Mouse (Mus musculus): ENCODE data around the gene Lmod1. TPM values are rescaled to one million over a fixed set of nuclear protein-coding genes. Genes with fewer than 3 reads are reported as not detected.
"Not testable (repeated sequence)": the region's sequence is repeated elsewhere in the genome, so short reads cannot be mapped to it uniquely, and the experiment has no call there.

Lmod1 gene
- total RNA-seq, 2 experiments from 2014 or later, result 0.70 to 0.91 TPM

DNA sequence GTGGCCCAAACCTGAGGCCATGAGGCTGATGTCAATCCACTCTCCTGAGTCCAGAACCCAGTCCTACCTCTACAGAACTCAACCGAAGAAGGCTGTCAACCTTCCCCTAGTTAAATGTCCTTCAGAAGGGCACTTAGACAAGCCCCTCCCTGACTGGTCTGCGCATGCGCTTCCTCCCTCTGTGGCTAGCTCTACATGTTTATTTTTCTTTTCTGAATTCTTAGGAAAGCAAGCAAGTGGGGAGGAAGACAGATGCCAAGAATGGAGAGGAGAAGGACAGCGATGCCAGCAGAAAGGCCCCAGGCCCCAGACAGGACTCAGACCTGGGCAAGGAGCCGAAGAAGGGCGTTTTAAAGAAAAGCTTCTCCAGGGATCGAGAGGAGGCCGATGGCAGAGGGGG lies 38.8 kb downstream of the Lmod1 start:
- no peak for DNase-seq

DNA sequence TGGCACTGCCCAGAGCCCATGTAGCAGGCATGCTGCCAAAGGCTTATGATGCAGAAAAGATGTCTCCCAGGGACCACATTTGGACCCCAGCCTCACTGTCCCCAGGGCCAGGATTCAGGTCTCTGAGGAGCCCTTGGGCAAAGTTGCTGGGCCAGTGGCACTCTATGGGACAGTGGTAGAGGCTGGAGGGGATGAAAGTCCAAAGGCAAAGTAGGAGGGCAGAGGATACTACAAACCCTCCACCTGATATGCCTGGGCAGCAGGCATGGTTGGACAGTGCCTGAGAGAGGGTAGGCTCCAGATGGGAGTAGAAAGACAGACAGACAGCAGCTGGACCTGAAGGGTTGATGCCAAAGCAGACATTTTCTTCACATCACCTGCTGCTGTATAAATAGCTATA lies 41.8 kb downstream of the Lmod1 start:
- no peak for DNase-seq

DNA sequence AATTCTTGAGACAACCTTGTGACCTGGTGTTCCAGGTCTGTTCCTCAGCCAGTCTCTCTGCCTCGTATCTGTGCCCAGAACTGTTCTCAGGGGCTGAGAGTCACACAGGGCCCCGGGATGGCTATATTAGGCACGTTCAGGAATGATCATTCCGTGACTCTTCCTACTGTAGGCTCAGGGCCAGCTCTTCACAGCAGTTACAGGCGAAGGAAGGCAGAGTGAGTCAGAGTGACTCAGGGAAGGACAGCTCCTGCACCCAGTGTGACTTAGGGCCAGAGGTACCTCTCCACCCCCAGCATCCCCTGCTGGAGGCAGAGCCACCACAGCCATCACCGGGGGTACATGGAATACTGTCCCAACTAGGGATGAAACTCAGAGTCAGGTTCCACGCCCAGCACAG lies 42.4 kb downstream of the Lmod1 start:
- no peak for DNase-seq

DNA sequence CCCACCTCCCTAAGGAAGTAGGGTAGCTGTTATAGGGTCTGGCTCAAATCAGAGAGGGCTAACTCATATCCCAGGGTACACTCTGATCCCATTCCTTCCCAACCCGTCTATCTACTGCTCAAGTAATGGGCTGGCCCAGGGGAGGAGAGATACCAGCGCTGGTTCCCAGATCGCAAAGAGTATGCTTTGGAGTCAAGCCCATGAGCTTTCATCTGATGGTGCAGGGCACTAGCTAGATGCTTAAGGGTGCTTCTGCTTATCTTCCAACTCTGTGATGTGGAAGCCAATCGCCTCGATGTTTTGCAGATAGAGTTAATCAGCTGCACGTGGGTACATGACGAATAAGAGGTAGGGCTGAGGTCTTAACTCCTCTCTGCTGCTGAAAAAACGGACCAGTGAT lies 43.0 kb downstream of the Lmod1 start:
- no peak for DNase-seq

DNA sequence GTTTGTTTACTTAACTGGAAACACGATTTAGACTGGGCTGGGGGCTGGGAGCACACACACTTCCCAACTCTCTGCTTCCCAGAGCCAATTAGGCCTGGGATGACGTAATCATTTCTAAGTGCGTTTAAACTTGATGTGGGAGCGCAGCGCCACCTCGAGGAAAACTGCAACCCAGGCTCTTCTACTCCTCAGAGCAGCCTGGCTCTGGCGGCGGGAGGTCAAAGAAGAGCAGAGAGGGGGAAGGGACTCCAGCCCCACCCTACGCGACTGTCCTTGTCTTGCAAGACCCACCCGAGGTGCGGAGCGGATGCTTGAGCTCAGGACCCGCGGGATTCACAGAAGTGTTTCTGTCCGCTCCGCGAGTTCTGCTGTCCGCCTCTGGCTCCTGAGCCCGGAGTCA lies 43.6 kb downstream of the Lmod1 start:
- DNase-seq, result peak; percentile 88

DNA sequence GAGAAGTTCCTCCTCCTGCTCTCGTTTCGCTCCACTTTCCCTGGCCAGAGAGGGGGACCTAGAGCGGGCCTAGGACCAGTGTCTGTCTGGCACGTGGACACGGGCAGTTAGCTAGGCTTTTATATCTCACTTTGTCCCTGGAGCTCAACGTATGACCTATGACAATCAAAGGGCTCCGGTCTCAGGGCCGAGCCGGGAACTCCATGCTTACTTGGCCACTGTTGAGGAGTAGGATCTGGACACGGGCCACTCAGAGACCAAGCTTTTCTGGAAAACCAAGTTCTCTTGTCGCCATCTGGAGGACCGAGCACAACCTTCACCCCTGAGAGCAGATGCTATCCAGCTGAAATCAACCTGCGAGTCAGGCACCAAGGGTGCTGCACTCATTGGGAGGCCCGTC lies 44.4 kb downstream of the Lmod1 start:
- DNase-seq, result peak in 1 of 2 experiments; percentile 59

DNA sequence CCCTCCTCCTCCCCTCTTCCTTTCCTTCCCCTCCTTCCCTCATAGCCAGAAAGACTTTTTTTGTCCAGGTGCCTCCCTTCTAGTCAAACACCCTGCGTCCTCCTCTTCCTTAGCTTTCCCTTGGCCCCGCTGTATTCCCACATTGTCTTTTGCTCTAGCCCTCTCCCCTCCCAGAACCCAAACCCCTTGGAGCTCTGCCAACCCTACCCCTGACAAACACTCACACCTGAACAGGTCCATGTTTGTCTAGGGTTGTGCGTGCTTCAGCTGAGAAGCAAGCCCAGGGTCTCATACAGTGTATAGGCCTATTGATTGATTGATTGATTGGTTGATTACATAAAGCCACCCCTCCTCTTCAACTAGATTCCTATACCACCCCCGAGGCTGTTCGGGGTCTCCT lies 44.8 kb downstream of the Lmod1 start:
- DNase-seq, result no peak

DNA sequence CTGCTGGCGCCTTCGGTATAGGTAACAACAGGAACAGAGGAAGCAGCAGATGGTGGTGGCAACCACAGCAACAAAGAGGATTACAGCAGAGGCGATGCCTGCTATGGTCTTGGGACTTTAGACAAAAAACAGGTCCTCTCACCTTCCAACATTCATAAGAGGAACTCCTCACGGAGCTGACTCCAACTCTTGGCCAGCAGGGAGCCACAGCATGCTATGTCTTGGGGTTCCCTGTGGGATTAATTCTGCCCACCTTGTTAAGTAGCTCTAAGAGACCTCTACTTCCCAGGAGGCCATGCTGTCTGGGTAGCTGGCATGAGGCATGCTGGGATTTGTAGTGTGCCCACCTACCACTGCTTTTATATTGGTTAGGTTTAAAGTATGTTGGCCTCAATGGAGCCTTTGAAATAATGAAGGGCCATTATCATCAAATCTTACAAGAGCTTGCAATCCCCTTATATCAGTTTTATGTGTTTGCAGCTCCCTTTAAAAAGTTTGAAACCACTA lies 48.6 kb downstream of the Lmod1 start:
- no peak for DNase-seq

DNA sequence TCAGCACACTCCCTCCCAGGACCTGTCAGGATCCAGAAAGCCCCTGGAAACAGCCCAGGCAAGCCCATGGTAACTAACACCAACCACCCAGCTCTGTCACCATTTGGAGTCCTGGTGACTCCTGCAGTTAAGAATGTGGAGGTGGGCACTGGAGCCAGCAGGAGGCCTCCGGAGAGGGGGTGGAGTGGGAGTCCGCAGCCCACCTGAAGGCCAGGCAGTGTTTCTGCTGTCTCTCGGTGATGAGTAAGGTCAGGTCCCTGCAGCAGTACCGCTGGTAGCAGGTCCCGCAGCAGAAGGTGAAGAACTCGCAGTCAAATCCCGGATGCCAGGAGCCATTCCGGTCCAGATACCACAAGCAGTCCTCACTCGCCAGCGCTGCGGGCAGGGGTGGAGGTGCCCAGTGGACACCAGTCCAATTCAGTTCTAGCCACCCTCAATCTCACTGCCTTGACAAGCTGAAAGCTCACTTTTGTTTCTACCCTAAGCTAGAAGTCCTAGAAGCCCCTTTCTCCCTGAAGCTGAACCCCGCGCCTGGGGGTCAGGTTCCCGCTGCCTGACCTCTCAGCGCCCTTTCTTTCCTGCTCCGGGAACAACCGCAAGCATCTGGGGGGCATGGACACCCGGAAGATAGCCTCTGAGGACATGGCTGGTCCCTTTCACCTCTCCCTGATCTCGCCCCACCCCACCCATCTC lies 49.7 kb downstream of the Lmod1 start:
- DNase-seq, result no peak

DNA sequence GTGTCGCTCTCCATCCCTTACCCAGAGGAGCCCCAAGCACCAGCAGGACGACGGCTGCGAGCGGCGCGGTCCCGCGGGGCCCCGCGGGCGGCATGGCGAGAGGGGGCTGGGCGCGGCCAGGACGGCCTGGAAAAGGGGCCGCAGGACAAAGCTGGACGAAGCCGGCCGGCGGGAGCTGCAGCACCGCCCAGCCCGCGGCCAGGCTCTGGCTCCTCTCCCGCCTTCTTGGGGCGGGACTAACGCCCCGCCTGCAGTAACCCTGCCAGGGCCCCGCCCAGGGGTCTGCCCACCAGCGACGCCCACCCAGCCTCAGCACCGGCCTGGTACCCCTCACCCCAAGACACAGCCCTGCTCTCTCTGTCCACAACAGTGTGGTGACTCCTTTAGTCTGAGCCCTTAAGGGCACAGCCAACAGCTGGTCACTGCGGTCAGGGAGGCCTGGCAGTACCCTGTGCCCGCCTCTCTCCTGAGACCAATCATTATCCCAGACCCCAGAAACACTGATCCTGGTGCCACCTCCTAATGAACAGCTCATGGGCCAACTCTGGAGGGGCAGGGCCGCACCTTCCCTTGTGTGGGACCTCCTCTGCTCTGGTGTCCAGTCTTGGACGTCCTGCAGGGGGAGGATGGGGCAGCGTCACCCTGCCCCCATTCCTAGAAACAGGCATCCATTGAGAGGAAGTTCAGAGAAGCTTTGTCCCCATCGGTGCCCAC lies 50.4 kb downstream of the Lmod1 start, which contains the start of gene Shisa4:
Gene Shisa4, minus strand, starts transcription at position 370 of the 714 bp plus-strand sequence.
- peak; percentile 82 to 85 for DNase-seq

DNA sequence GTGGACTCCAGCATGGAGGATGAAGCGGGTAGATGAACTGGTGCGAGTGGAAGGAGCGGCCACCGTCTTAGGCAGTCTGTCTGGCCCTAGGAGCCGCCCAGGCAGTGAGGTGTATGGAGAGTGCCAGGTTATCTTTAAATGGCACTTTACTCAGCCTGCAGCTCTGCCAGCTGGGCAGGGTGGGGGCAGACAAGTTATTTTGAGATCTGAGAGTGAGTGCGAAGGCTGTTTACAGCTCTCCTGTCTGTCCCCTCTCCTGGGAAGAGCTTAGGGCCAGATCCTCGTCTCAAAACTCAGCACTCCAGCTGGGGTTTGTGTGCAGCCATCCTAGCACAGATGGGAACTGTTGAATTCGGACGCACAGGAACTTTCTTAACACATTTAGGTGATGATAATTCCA lies 54.0 kb downstream of the Lmod1 start:
- no peak for DNase-seq

DNA sequence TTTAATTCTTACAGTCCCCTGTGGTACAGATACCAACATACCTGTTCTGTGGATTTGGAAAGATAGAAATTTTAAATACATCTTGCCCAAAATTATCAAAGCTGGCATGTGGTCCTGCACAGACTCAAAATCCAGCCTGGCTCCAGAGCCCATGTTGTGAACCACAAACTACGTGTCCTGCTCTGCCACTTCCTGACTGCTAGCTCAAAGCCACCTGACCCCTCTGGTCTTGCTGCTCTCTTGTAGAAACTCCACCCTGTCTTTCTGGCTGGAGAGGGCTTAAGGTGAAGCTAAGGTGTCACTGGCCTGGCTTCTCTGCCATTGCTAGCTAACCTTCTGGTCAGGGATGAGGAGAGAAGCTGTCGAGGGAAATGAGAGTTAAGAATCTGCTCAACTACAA lies 54.4 kb downstream of the Lmod1 start:
- no peak for DNase-seq

DNA sequence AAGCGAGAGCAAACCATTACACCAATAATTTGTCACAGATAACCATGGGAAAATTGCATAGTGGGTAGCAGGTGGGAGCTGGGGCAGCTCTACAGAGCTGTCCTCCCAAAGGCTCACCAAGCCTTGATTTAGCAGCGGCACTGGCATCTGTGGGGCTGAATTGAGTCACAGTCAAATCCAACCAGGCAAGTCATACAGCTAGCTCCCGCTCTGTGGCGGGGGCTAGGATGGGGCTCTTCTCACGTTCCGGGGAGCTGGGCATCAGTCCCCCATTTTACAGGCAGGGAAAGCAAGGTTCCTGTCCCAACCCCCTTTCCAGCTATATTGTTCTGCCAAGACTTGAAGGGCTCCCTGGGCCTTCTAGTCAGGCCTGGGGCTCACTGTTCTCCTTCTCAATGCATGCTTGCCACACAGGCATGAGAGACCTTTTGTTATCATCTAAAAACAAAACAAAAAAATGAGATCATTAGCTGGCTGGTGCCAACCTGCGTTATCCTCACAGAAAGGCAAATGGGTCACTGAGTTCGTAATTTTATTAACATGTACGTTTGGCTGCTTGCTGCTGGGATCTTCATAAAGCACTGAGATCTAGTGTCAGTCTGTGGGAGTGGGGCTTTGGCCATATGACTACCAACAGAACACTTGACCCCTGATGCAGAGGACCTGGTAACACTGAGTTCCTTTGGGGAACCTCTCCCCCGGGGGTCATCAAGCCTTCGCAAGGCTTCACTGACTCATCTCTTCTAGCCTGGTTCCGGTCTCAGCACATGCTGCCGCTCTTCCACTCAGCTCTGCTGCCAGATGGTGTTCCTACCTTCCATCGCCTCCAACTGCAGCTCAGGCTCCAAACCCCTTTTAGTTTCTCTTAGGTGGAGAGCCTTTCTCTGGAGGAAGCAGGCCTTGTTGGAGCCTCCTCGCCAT lies 55.7 kb downstream of the Lmod1 start:
- peak; percentile 52 to 58 for DNase-seq

DNA sequence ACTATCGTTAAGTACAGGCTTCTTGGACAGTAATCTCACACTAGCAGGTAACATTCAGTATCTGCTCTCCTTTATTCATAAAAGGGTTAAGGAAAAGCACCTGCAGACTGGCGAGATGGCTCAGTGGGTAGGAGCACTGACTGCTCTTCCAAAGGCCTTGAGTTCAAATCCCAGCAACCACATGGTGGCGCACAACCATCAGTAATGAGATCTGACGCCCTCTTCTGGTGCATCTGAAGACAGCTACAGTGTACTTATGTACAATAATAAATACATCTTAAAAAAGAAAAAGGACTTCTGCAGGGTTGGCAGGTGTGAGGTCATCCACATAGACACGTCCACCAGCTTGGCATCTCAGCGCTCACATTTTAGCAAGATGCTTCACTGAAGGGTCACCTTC lies 57.0 kb downstream of the Lmod1 start:
- not testable (repeated sequence) for DNase-seq

DNA sequence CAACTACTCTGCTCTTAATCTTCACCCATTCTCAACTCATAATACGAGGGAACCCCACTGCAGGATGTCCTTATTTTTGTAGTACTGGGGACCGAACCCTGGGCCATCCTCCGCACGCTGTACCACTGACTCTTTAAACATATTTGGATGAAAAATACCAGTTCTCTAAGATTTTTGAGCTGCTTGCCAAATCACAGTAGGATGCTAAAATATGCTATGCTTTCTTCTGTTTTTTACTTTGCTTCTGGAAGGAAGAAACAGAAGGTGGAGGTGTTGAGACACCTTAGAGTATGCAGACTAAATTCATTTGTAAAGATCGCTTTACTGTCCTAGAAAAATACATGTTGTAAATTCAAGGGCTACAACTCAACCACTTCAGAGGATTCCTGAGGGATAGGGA lies 59.6 kb downstream of the Lmod1 start:
- DNase-seq, result no peak

DNA sequence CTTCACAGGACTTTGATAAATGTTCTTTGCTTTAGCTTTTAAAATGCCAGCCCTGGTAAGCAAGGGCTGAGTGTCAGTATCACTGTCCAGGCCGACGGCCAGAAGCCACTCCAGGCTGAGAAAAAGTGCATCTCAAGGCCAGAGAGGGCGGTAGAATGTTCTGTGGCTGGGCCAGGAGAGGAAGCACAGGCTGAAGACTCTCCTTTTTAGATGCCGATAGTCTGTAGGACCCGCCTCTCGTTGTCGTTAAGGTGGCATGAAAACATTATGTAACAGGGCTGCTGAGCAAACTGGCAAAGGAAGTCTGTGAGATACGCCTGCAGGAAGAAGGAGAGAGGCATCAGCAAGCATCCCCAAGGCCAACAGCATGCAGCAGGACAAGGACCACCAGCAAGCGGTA lies 60.6 kb downstream of the Lmod1 start:
- DNase-seq, result no peak

DNA sequence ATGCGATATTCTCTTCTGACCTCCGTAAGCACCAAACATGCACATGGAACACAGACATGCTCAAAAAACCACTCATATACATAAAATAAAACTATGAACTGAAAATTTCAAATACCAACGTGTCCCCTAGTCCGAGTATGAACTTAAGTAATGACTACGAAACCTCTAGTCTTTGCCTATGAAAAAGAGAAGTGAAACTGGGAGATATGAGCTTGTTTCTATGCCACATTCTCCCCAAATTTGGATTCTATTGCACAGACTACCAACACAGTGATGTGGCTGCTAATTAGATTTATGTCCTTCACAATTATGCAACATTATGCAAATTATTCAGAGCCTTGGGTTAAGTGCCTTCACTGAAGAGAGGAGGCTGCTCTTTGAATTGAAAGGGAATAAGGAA lies 74.9 kb downstream of the Lmod1 start:
- DNase-seq, result no peak

DNA sequence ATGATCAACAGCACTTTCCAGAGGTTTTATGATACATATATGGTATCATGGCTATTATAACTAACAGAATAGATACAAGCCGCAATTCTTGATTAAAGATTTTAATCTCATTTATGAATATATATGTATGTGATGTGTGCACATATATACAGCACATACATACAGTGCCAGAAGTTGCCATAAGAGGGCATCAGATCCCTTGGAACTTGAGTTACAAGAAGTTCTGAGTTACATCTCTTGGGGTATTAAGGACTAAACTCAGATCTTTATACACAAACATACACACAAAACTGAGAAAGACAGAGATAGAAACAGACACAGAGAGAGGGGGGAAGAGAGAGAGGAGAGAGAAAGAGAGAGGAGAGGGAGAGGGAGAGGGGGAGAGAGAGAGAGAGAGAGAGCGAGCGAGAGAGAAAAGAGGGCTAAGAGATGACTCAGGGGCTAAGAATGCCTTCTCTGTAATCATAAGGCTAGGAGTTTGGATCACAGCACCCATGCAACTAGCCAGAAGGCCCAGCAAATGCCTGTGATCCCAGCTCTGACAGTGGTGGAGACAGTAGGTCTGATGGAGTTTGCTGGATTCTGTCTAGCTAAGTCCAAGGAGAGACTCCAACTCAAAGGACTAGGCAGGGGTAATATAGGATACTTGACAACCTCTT lies 77.0 kb downstream of the Lmod1 start:
- DNase-seq, result no peak

DNA sequence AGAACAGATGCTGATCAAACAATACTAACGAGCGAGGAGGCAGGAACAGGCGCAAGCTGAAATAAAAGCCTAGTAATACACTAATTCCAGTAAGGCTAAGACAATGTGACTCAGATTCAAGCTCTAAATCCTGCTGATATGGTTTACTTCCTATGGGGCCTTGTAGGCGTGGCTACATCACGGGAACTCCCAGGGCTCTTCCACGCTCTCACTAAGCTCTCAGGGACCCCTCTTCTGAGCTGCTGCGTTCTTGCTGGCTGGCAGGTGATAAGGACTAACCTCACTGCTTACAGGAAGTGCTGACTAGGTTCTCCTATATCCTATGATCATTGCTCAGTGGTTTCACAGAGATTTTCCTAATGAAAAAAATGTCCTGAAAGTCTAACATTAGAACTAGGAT lies 80.7 kb downstream of the Lmod1 start:
- no peak for DNase-seq

DNA sequence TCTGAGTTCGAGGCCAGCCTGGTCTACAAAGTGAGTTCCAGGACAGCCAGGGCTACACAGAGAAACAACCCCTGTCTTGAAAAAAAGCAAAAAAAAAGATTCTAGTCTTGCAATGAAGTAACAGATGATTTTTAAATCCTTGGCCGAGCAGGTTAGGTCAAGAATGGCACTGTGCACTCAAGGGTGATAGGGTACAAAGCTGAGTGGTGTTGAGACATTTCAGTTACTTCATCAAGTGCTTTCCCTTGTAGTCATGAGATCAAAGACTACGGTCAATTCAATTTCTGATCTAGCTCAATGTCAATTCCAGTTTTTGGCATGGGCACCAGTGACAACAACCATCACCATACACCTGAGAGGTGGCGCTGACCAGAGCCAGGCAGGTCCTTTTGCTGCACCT lies 84.4 kb downstream of the Lmod1 start:
- DNase-seq, result no peak

DNA sequence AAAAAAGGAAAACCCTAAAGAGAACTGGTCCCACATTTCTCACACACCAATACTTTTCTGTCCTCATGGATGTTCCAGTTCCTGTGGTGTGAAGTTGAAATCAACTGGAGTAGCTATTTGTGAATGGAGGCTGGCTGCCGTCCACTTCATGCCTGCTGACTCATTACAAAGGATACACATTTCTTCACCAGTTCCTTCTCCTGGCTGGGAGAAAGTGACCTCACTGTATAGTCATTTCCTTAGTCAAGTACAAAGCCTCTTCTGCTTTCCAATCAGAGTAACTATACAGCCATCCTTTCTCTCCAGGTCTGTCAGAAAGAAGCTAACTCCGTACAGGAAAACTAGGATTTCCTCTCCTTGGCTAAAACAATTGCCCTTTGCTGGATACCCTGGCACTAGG lies 86.4 kb downstream of the Lmod1 start:
- DNase-seq, result no peak

DNA sequence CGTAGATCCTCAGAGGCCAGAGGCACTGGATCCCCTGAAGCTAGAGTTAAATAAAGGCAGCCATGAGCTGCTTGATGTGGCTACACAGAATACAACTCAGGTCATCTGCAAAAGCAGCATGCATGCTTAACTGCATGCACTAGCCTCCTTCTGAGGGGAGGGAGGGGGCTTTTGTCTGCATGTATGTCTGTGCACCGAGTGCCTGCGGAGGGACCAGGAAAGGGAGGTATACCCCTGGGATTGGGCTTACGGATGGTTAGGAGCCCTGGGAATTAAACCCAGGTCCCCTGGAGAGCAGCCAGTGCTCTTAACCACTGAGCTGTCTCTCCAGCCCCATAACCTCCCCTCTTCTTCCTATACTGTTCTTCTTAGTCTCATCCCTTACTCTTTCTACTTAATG lies 87.5 kb downstream of the Lmod1 start:
- DNase-seq, result no peak
